Mouse (Mus musculus): ENCODE results near the gene Lnpep. TPM values are rescaled to one million over a fixed set of nuclear protein-coding genes. Genes with fewer than 3 reads are reported as not detected.

Lnpep gene
- polyA plus RNA-seq, 1 experiment from 2014 or later = 10.1 TPM

GRCm38 (mm10) chr17:17624421-17624956, 361 bp downstream of the Lnpep start:
- no peaks in the 10 kb centered on the region for H3K27me3 ChIP-seq
- peak overlapping the region; percentile 68 for H3K4me2 ChIP-seq (replicated peaks)
- H3K9me3 ChIP-seq (replicated peaks) = no peaks in the 10 kb centered on the region
- H3K4me1 ChIP-seq = peaks cover 8% of the 10 kb centered on the region
- ATAC-seq (ENCODE audit: low FRiP score) = peak; percentile 98
- no peaks in the 10 kb centered on the region for H3K36me3 ChIP-seq
- peak overlapping the region; percentile 100 for H3K27ac ChIP-seq
- under 1% methylated on average over 51 of the region's 51 CpGs for WGBS
- H3K4me3 ChIP-seq = peak overlapping the region; percentile 73
- peak overlapping the region; percentile 94 for H3K9ac ChIP-seq

GRCm38 (mm10) chr17:17623890-17624420, 895 bp downstream of the Lnpep start:
- Histone ChIP-seq H3K9ac (peak overlapping the region; percentile 94), H3K4me2 (replicated peaks) (peak overlapping the region; percentile 68), H3K4me1 (peaks cover 8% of the 10 kb centered on the region), H3K4me3 (peak overlapping the region; percentile 73), H3K27me3 (no peaks in the 10 kb centered on the region), H3K27ac (peak overlapping the region; percentile 100), H3K36me3 (no peaks in the 10 kb centered on the region), H3K9me3 (replicated peaks) (no peaks in the 10 kb centered on the region)
- ATAC-seq (ENCODE audit: low FRiP score) = peak; percentile 20
- WGBS = under 1% methylated on average over 42 of the region's 42 CpGs

GRCm38 (mm10) chr17:17623221-17623889, 1.5 kb downstream of the Lnpep start:
- Histone ChIP-seq H3K9ac (peak overlapping the region; percentile 94), H3K4me3 (peak overlapping the region; percentile 73), H3K27me3 (no peaks in the 10 kb centered on the region), H3K4me1 (peaks cover 9% of the 10 kb centered on the region), H3K9me3 (replicated peaks) (no peaks in the 10 kb centered on the region), H3K4me2 (replicated peaks) (peak overlapping the region; percentile 68), H3K27ac (peak overlapping the region; percentile 100), H3K36me3 (no peaks in the 10 kb centered on the region)
- 2% methylated on average over 7 of the region's 7 CpGs for WGBS
- no peak for ATAC-seq (ENCODE audit: low FRiP score)

GRCm38 (mm10) chr17:17622576-17622975, 2.3 kb downstream of the Lnpep start:
- no peaks in the 10 kb centered on the region for H3K9me3 ChIP-seq (replicated peaks)
- no peak for ATAC-seq (ENCODE audit: low FRiP score)
- no peak overlapping the region for H3K4me3 ChIP-seq
- H3K27ac ChIP-seq = no peak overlapping the region
- no peaks in the 10 kb centered on the region for H3K36me3 ChIP-seq
- WGBS = 95% methylated on average over 1 of the region's 1 CpGs
- H3K9ac ChIP-seq = no peak overlapping the region
- H3K4me1 ChIP-seq = peaks cover 14% of the 10 kb centered on the region
- H3K27me3 ChIP-seq = no peaks in the 10 kb centered on the region
- peak overlapping the region; percentile 68 for H3K4me2 ChIP-seq (replicated peaks)

- H3K4me1 ChIP-seq = peaks cover 14% of the 10 kb centered on the region
- H3K4me2 ChIP-seq (replicated peaks) = no peak overlapping the region
- H3K27me3 ChIP-seq = no peaks in the 10 kb centered on the region
- 83% methylated on average over 3 of the region's 3 CpGs for WGBS
- ATAC-seq (ENCODE audit: low FRiP score) = no peak
- no peak overlapping the region for H3K27ac ChIP-seq
- no peaks in the 10 kb centered on the region for H3K9me3 ChIP-seq (replicated peaks)
- H3K36me3 ChIP-seq = no peaks in the 10 kb centered on the region
- H3K9ac ChIP-seq = no peak overlapping the region
- no peak overlapping the region for H3K4me3 ChIP-seq
Measured at GRCm38 (mm10) chr17:17621586-17621985, 3.3 kb downstream of the Lnpep start.

- Histone ChIP-seq H3K36me3 (no peaks in the 10 kb centered on the region), H3K4me1 (peaks cover 11% of the 10 kb centered on the region), H3K9ac (no peak overlapping the region), H3K4me2 (replicated peaks) (no peak overlapping the region), H3K4me3 (no peak overlapping the region), H3K9me3 (replicated peaks) (no peaks in the 10 kb centered on the region), H3K27ac (no peak overlapping the region), H3K27me3 (no peaks in the 10 kb centered on the region)
- WGBS = 70% methylated on average over 1 of the region's 1 CpGs
- ATAC-seq (ENCODE audit: low FRiP score) = no peak
Measured at GRCm38 (mm10) chr17:17618463-17618862, 6.4 kb downstream of the Lnpep start.

- WGBS = 89% methylated on average over 4 of the region's 4 CpGs
- Histone ChIP-seq H3K4me2 (replicated peaks) (no peak overlapping the region), H3K9ac (no peak overlapping the region), H3K27ac (no peak overlapping the region), H3K27me3 (no peaks in the 10 kb centered on the region), H3K36me3 (no peaks in the 10 kb centered on the region), H3K4me3 (no peak overlapping the region), H3K9me3 (replicated peaks) (no peaks in the 10 kb centered on the region), H3K4me1 (peaks cover 6% of the 10 kb centered on the region; the same call in 1 of the 2 replicates)
- ATAC-seq (ENCODE audit: low FRiP score) = no peak
Measured at GRCm38 (mm10) chr17:17617440-17618204, 7.2 kb downstream of the Lnpep start.

- no peak for ATAC-seq (ENCODE audit: low FRiP score)
- WGBS = 70% methylated on average over 2 of the region's 2 CpGs
- no peaks in the 10 kb centered on the region for H3K9me3 ChIP-seq (replicated peaks)
Measured at GRCm38 (mm10) chr17:17612336-17612735, 12.5 kb downstream of the Lnpep start.

GRCm38 (mm10) chr17:17609523-17609922, 15.3 kb downstream of the Lnpep start:
- H3K4me1 ChIP-seq = peaks cover 6% of the 10 kb centered on the region; the same call in 1 of the 2 replicates
- H3K9me3 ChIP-seq (replicated peaks) = no peaks in the 10 kb centered on the region
- no peaks in the 10 kb centered on the region for H3K27me3 ChIP-seq
- H3K4me2 ChIP-seq (replicated peaks) = no peak overlapping the region
- 66% methylated on average over 3 of the region's 3 CpGs for WGBS
- no peak overlapping the region for H3K27ac ChIP-seq
- no peak for ATAC-seq (ENCODE audit: low FRiP score)
- H3K4me3 ChIP-seq = no peak overlapping the region
- H3K36me3 ChIP-seq = no peaks in the 10 kb centered on the region
- H3K9ac ChIP-seq = no peak overlapping the region

More at GRCm38 (mm10) chr17:17612336-17612735, 12.5 kb downstream of the Lnpep start:
- no peak overlapping the region for H3K9ac ChIP-seq
- H3K27ac ChIP-seq = no peak overlapping the region
- no peak overlapping the region for H3K4me3 ChIP-seq
- H3K4me2 ChIP-seq (replicated peaks) = no peak overlapping the region
- peaks cover 6% of the 10 kb centered on the region; the same call in 1 of the 2 replicates for H3K4me1 ChIP-seq
- no peaks in the 10 kb centered on the region for H3K27me3 ChIP-seq
- no peaks in the 10 kb centered on the region for H3K36me3 ChIP-seq

- Histone ChIP-seq H3K4me2 (replicated peaks) (no peak overlapping the region), H3K9me3 (replicated peaks) (no peaks in the 10 kb centered on the region), H3K36me3 (no peaks in the 10 kb centered on the region), H3K9ac (no peak overlapping the region), H3K4me3 (no peak overlapping the region), H3K27ac (no peak overlapping the region), H3K4me1 (peaks cover 6% of the 10 kb centered on the region; the same call in 1 of the 2 replicates), H3K27me3 (no peaks in the 10 kb centered on the region)
- ATAC-seq (ENCODE audit: low FRiP score) = no peak
- WGBS = 80% methylated on average over 5 of the region's 5 CpGs
Measured at GRCm38 (mm10) chr17:17608416-17608988, 16.3 kb downstream of the Lnpep start.

- ATAC-seq (ENCODE audit: low FRiP score) = no peak
- Histone ChIP-seq H3K27me3 (no peaks in the 10 kb centered on the region), H3K36me3 (no peaks in the 10 kb centered on the region), H3K4me3 (no peak overlapping the region), H3K4me1 (peaks cover 6% of the 10 kb centered on the region; the same call in 1 of the 2 replicates), H3K9ac (no peak overlapping the region), H3K4me2 (replicated peaks) (no peak overlapping the region), H3K27ac (no peak overlapping the region), H3K9me3 (replicated peaks) (no peaks in the 10 kb centered on the region)
- WGBS = 90% methylated on average over 2 of the region's 2 CpGs
Measured at GRCm38 (mm10) chr17:17604554-17604953, 20.3 kb downstream of the Lnpep start.

- H3K9ac ChIP-seq = no peak overlapping the region
- ATAC-seq (ENCODE audit: low FRiP score) = no peak
- H3K36me3 ChIP-seq = no peaks in the 10 kb centered on the region
- H3K4me2 ChIP-seq (replicated peaks) = no peak overlapping the region
- H3K27ac ChIP-seq = no peak overlapping the region
- H3K4me3 ChIP-seq = no peak overlapping the region
- H3K27me3 ChIP-seq = no peaks in the 10 kb centered on the region
- WGBS = 89% methylated on average over 3 of the region's 3 CpGs
- H3K9me3 ChIP-seq (replicated peaks) = no peaks in the 10 kb centered on the region
- peaks cover 6% of the 10 kb centered on the region; the same call in 1 of the 2 replicates for H3K4me1 ChIP-seq
Measured at GRCm38 (mm10) chr17:17603609-17604008, 21.2 kb downstream of the Lnpep start.

Measured in hindbrain, embryonic 12.5 days (tissue).